Mouse (Mus musculus): ENCODE results near the gene Plagl1. TPM values are rescaled to one million over a fixed set of nuclear protein-coding genes. Genes with fewer than 3 reads are reported as not detected.

The Plagl1 gene
- total and polyA plus RNA-seq, 3 experiments: 0.48 to 1.7 (median 0.87) TPM

GRCm38 (mm10) chr10:13175866-13176265, 115.6 kb downstream of the Plagl1 start:
- peaks cover 41 to 61% of the 10 kb centered on the region in 2 experiments for H3K36me3 ChIP-seq (replicated peaks in 1 of 2; ENCODE audit: control insufficient read depth in 1 of 2, insufficient read depth in 1 of 2, low read length in 1 of 2)
- no peaks in the 10 kb centered on the region for H3K27me3 ChIP-seq (replicated peaks)
- H3K4me2 ChIP-seq (ENCODE audit: insufficient read depth, low read depth, poor library complexity, severe bottlenecking): no peak overlapping the region
- H3K9me3 ChIP-seq (replicated peaks; ENCODE audit: low read length): no peaks in the 10 kb centered on the region
- TF ChIP-seq SIN3A (IDR thresholded peaks at IDR 0.05; ENCODE audit: low read length) (no peak), KAT2A (IDR thresholded peaks at IDR 0.05; ENCODE audit: insufficient replicate concordance, low read length) (no peak), MAFK (IDR thresholded peaks at IDR 0.05; ENCODE audit: insufficient replicate concordance, low read length) (no peak), UBTF (IDR thresholded peaks at IDR 0.05; ENCODE audit: low read depth, low read length) (no peak), ZMIZ1 (IDR thresholded peaks at IDR 0.05; ENCODE audit: low read depth, low read length) (no peak), POLR2A (IDR thresholded peaks at IDR 0.05; ENCODE audit: low read depth, low read length) (no peak), ELF1 (IDR thresholded peaks at IDR 0.05; ENCODE audit: low read depth, low read length) (no peak), RAD21 (IDR thresholded peaks at IDR 0.05; ENCODE audit: low read depth, low read length) (no peak), PAX5 (IDR thresholded peaks at IDR 0.05; ENCODE audit: low read length) (no peak), JUND (conservative IDR thresholded peaks at IDR 0.05; ENCODE audit: low read depth, low read length) (no peak)
- no peak overlapping the region for H3K9ac ChIP-seq (ENCODE audit: insufficient read depth, low read depth)
- no peak for DNase-seq (ENCODE audit: extremely low read depth)
- H3K79me2 ChIP-seq (replicated peaks; ENCODE audit: control insufficient read depth, extremely low read depth, insufficient read depth, poor library complexity, severe bottlenecking): no peaks in the 10 kb centered on the region
- no peak overlapping the region for H3K27ac ChIP-seq (ENCODE audit: insufficient read depth, low read depth)
- H3K4me3 ChIP-seq (replicated peaks in 1 of 3; ENCODE audit: low read depth in 2 of 3, low read length in 2 of 3, poor library complexity in 1 of 3): no peak overlapping the region
- in situ Hi-C loops (cut with MboI; ENCODE audit: low pct_ligation_motif_present, low pct_unique_long_range_greater_than_20kb, low sequenced_read_pairs) (no loop called here), dilution Hi-C loops (cut with MboI; ENCODE audit: extremely low pct_ligation_motif_present, extremely low pct_unique_long_range_greater_than_20kb, low sequenced_read_pairs) (no loop called here)
- no peaks in the 10 kb centered on the region for H3K4me1 ChIP-seq (ENCODE audit: control insufficient read depth in 1 of 2, insufficient read depth in 2 of 2)

GRCm38 (mm10) chr10:13177973-13178624, 117.8 kb downstream of the Plagl1 start, which contains the start of gene Zc2hc1b:
Gene Zc2hc1b, minus strand, starts transcription at chr10:13178023.
- H3K9me3 ChIP-seq (replicated peaks; ENCODE audit: low read length): no peaks in the 10 kb centered on the region
- H3K4me1 ChIP-seq (ENCODE audit: control insufficient read depth in 1 of 2, insufficient read depth in 2 of 2): no peaks in the 10 kb centered on the region
- H3K27ac ChIP-seq (ENCODE audit: insufficient read depth, low read depth): no peak within 1 kb of the TSS
- in situ Hi-C loops (cut with MboI; ENCODE audit: low pct_ligation_motif_present, low pct_unique_long_range_greater_than_20kb, low sequenced_read_pairs): no loop called here
- DNase-seq (ENCODE audit: extremely low read depth): no peak
- peaks cover 57 to 83% of the 10 kb centered on the region in 2 experiments for H3K36me3 ChIP-seq (replicated peaks in 1 of 2; ENCODE audit: control insufficient read depth in 1 of 2, insufficient read depth in 1 of 2, low read length in 1 of 2)
- no peak for TF ChIP-seq JUND (conservative IDR thresholded peaks at IDR 0.05; ENCODE audit: low read depth, low read length)
- no peak for TF ChIP-seq KAT2A (IDR thresholded peaks at IDR 0.05; ENCODE audit: insufficient replicate concordance, low read length)
- no peak for TF ChIP-seq ZC3H11A (IDR thresholded peaks at IDR 0.05; ENCODE audit: low read depth, low read length)
- TF ChIP-seq CHD2 (IDR thresholded peaks at IDR 0.05; ENCODE audit: low read length): no peak
- TF ChIP-seq CHD1 (IDR thresholded peaks at IDR 0.05; ENCODE audit: low read depth, low read length): no peak
- no peak for TF ChIP-seq POLR2A (IDR thresholded peaks at IDR 0.05; ENCODE audit: low read depth, low read length)
- TF ChIP-seq USF1 (IDR thresholded peaks at IDR 0.05; ENCODE audit: low read depth, low read length): no peak
- no peak for TF ChIP-seq ZMIZ1 (IDR thresholded peaks at IDR 0.05; ENCODE audit: low read depth, low read length)
- no peak for TF ChIP-seq MAZ (IDR thresholded peaks at IDR 0.05; ENCODE audit: low read depth, low read length)
- no peak for TF ChIP-seq MEF2A (IDR thresholded peaks at IDR 0.05; ENCODE audit: borderline replicate concordance, low read depth, low read length)
- H3K27me3 ChIP-seq (replicated peaks): no peaks in the 10 kb centered on the region
- no peak within 1 kb of the TSS for H3K4me2 ChIP-seq (ENCODE audit: insufficient read depth, low read depth, poor library complexity, severe bottlenecking)
- H3K9ac ChIP-seq (ENCODE audit: insufficient read depth, low read depth): no peak within 1 kb of the TSS
- no peaks in the 10 kb centered on the region for H3K79me2 ChIP-seq (replicated peaks; ENCODE audit: control insufficient read depth, extremely low read depth, insufficient read depth, poor library complexity, severe bottlenecking)
- H3K4me3 ChIP-seq (replicated peaks in 1 of 3; ENCODE audit: low read depth in 2 of 3, low read length in 2 of 3, poor library complexity in 1 of 3): no peak within 1 kb of the TSS
- dilution Hi-C loops (cut with MboI; ENCODE audit: extremely low pct_ligation_motif_present, extremely low pct_unique_long_range_greater_than_20kb, low sequenced_read_pairs): no loop called here

All from CH12.LX (cell line).